In genomic region chr8:103741395-103741794, GRCm38 (mm10) we compare ENCODE assay signal across 21 mouse cellular contexts.
DNase-seq lines count a peak whose midpoint lies in the region; ATAC-seq and TF ChIP-seq lines count a peak whose summit lies in the region.
"Had no signal": no experiment of that assay in that cellular context is flagged by ENCODE, and none has a peak within 500 bp of the region (broad histone marks: within the 10 kb centered on the region; RNA-seq: fewer than 3 reads in every experiment).

No protein-coding gene starts in this region.

- peaks cover 3% of the 10 kb centered on the region; the same call in 1 of the 2 replicates for H3K4me1 ChIP-seq in embryonic facial prominence, embryonic 13.5 days
- peaks cover 9% of the 10 kb centered on the region; the same call in 1 of the 2 replicates for H3K4me1 ChIP-seq in embryonic facial prominence, embryonic 10.5 days
- H3K4me1 ChIP-seq: neural tube, embryonic 12.5 days had no signal

- intact Hi-C loops in heart, postnatal 10 days (cut with DNase I), result loop anchor here (10.0 kb wide), 1 partner anchor 283 kb away; no protein-coding TSS in a partner anchor
- intact Hi-C loops in heart, postnatal 36 days (cut with DNase I), result loop anchor here (10.0 kb wide), 1 partner anchor 283 kb away; no protein-coding TSS in a partner anchor

- WGBS in embryonic facial prominence, embryonic 13.5 days, result 66% methylated on average over 8 of the region's 8 CpGs
- 82% methylated on average over 8 of the region's 8 CpGs for WGBS in embryonic facial prominence, embryonic 10.5 days

- H3K9ac ChIP-seq in embryonic facial prominence, embryonic 13.5 days, result no peak overlapping the region
- H3K9ac ChIP-seq: embryonic facial prominence, embryonic 12.5 days; heart, embryonic 15.5 days; limb, embryonic 15.5 days; liver, postnatal 0 days; neural tube, embryonic 12.5 days had no signal

- DNase-seq in embryonic facial prominence, embryonic 10.5 days (ENCODE audit: low spot score), result no peak
- DNase-seq in heart, postnatal 10 days, result peak; percentile 9 to 13
- DNase-seq in heart, postnatal 36 days, result no peak
- peak; percentile 10 for DNase-seq in right cerebral cortex, adult 18-20 months
- DNase-seq in right cerebral cortex, postnatal 25 days, result no peak
- no peak for DNase-seq in testis, postnatal 14 days (ENCODE audit: low spot score)
- DNase-seq: adrenal gland, adult 8-10 months; cerebellum, adult 18-20 months; kidney, adult 11 months; kidney, postnatal 14 days; liver, postnatal 0 days; lung, postnatal 36 days; thymus, adult 18-20 months had no signal

- no peaks in the 10 kb centered on the region for H3K79me2 ChIP-seq in myocyte (ENCODE audit: control insufficient read depth, insufficient read depth)

- 0 out of 2 replicates have a peak overlapping the region, but pooled peaks have one; percentile 19 for H3K27ac ChIP-seq in embryonic facial prominence, embryonic 13.5 days
- no peak overlapping the region for H3K27ac ChIP-seq in embryonic facial prominence, embryonic 10.5 days (replicated peaks)
- H3K27ac ChIP-seq: embryonic facial prominence, embryonic 12.5 days; heart, embryonic 15.5 days; limb, embryonic 15.5 days; neural tube, embryonic 12.5 days had no signal

- no peaks in the 10 kb centered on the region for H3K27me3 ChIP-seq in embryonic facial prominence, embryonic 13.5 days
- no peaks in the 10 kb centered on the region for H3K27me3 ChIP-seq in embryonic facial prominence, embryonic 10.5 days (replicated peaks; ENCODE audit: low read depth, poor library complexity, severe bottlenecking)
- no peaks in the 10 kb centered on the region for H3K27me3 ChIP-seq in myocyte (ENCODE audit: control insufficient read depth, insufficient read depth, insufficient read length)
- H3K27me3 ChIP-seq: CH12.LX; embryonic facial prominence, embryonic 12.5 days; heart, embryonic 15.5 days; limb, embryonic 15.5 days; neural tube, embryonic 12.5 days had no signal

- H3ac ChIP-seq in myocyte (ENCODE audit: control insufficient read depth, insufficient read length), result no peak overlapping the region

- no peak for TF ChIP-seq POLR2A in myocyte (IDR thresholded peaks at IDR 0.05; ENCODE audit: insufficient read length, low read depth)

- no peaks in the 10 kb centered on the region for H3K9me3 ChIP-seq in embryonic facial prominence, embryonic 13.5 days
- H3K9me3 ChIP-seq in embryonic facial prominence, embryonic 10.5 days, result no peaks in the 10 kb centered on the region
- H3K9me3 ChIP-seq: embryonic facial prominence, embryonic 12.5 days; heart, embryonic 15.5 days; limb, embryonic 15.5 days; neural tube, embryonic 12.5 days had no signal

- H3K4me3 ChIP-seq in embryonic facial prominence, embryonic 13.5 days, result no peak overlapping the region
- no peak overlapping the region for H3K4me3 ChIP-seq in embryonic facial prominence, embryonic 10.5 days
- no peak overlapping the region for H3K4me3 ChIP-seq in myocyte
- H3K4me3 ChIP-seq: embryonic facial prominence, embryonic 12.5 days; heart, embryonic 15.5 days; limb, embryonic 15.5 days; neural tube, embryonic 12.5 days had no signal

- H3K36me3 ChIP-seq in embryonic facial prominence, embryonic 13.5 days, result no peaks in the 10 kb centered on the region
- no peaks in the 10 kb centered on the region for H3K36me3 ChIP-seq in embryonic facial prominence, embryonic 10.5 days (replicated peaks)
- no peaks in the 10 kb centered on the region for H3K36me3 ChIP-seq in myocyte (ENCODE audit: control insufficient read depth, insufficient read depth)
- H3K36me3 ChIP-seq: embryonic facial prominence, embryonic 12.5 days; heart, embryonic 15.5 days; limb, embryonic 15.5 days; neural tube, embryonic 12.5 days had no signal

- H3K4me2 ChIP-seq in embryonic facial prominence, embryonic 13.5 days, result no peak overlapping the region
- H3K4me2 ChIP-seq in myocyte (ENCODE audit: low read depth), result peak overlapping the region; percentile 12
- H3K4me2 ChIP-seq: embryonic facial prominence, embryonic 12.5 days; heart, embryonic 15.5 days; limb, embryonic 15.5 days; neural tube, embryonic 12.5 days had no signal

- ATAC-seq in embryonic facial prominence, embryonic 13.5 days (ENCODE audit: insufficient number of reproducible peaks, insufficient read depth, low FRiP score, low TSS enrichment, low read depth), result no peak
- ATAC-seq: hindbrain, embryonic 16.5 days; liver, postnatal 0 days had no signal

TF ChIP-seq in myocyte, 11 proteins besides CTCF, POLR2A, EP300 and RAD21:
- TF ChIP-seq MYOD1 (IDR thresholded peaks at IDR 0.05; ENCODE audit: control insufficient read depth in 1 of 3, insufficient read length in 2 of 3, low read depth in 2 of 3), result no peak
- no peak for TF ChIP-seq TCF12 (IDR thresholded peaks at IDR 0.05; ENCODE audit: insufficient read depth, poor library complexity, severe bottlenecking)
- TF ChIP-seq REST (IDR thresholded peaks at IDR 0.05; ENCODE audit: insufficient read depth, insufficient read length), result no peak
- TF ChIP-seq CEBPB (IDR thresholded peaks at IDR 0.05; ENCODE audit: insufficient read depth, poor library complexity, severe bottlenecking), result no peak
- TF ChIP-seq SRF (IDR thresholded peaks at IDR 0.05; ENCODE audit: control insufficient read depth, insufficient read length, low read depth), result no peak
- no peak for TF ChIP-seq MYOG (IDR thresholded peaks at IDR 0.05; ENCODE audit: control insufficient read depth in 1 of 3, insufficient read depth in 1 of 3, insufficient read length in 2 of 3, low read depth in 2 of 3)
- no peak for TF ChIP-seq E2F4 (IDR thresholded peaks at IDR 0.05; ENCODE audit: insufficient read depth)
- no peak for TF ChIP-seq POLR2AphosphoS2 (IDR thresholded peaks at IDR 0.05; ENCODE audit: insufficient read length, low read depth)
- no peak for TF ChIP-seq MAX (IDR thresholded peaks at IDR 0.05; ENCODE audit: low read depth)
- TF ChIP-seq TCF3 (IDR thresholded peaks at IDR 0.05; ENCODE audit: insufficient read length, low read depth), result no peak
- no peak for TF ChIP-seq USF1 (IDR thresholded peaks at IDR 0.05; ENCODE audit: low read depth)

Comparison
In these comparisons a context has a peak if more than half of its experiments do, and no peak if none do; other contexts are left out.
1. DNase-seq: peak in heart, postnatal 10 days (2 of 2) and right cerebral cortex, adult 18-20 months (single experiment); none in embryonic facial prominence, embryonic 10.5 days (single experiment), heart, postnatal 36 days (0 of 2), right cerebral cortex, postnatal 25 days (single experiment) and testis, postnatal 14 days (single experiment).